Comparison of ENCODE assay signal across 8 mouse cellular contexts in genomic region chr11:97082977-97083376, GRCm38 (mm10). TPM values are rescaled to one million over a fixed set of nuclear protein-coding genes. Genes with fewer than 3 reads are reported as not detected.
A peak's percentile ranks its signal among the peaks of the same experiment; 100 is the strongest.
DNase-seq lines count a peak whose midpoint lies in the region; ATAC-seq and TF ChIP-seq lines count a peak whose summit lies in the region.

No protein-coding gene starts in this region.

- WGBS in midbrain, postnatal 0 days: 42% methylated on average over 11 of the region's 11 CpGs
- 39% methylated on average over 11 of the region's 11 CpGs for WGBS in midbrain, embryonic 16.5 days
- 35% methylated on average over 11 of the region's 11 CpGs for WGBS in heart, embryonic 14.5 days
- 53% methylated on average over 11 of the region's 11 CpGs for WGBS in forebrain, embryonic 11.5 days

- H3K9me3 ChIP-seq in midbrain, postnatal 0 days (ENCODE audit: low read length): no peaks in the 10 kb centered on the region
- no peaks in the 10 kb centered on the region for H3K9me3 ChIP-seq in midbrain, embryonic 16.5 days (replicated peaks; ENCODE audit: control insufficient read depth, low read length, poor library complexity, severe bottlenecking)
- no peaks in the 10 kb centered on the region for H3K9me3 ChIP-seq in heart, embryonic 14.5 days (ENCODE audit: control insufficient read depth, low read length)
- H3K9me3 ChIP-seq in forebrain, embryonic 11.5 days (ENCODE audit: control insufficient read depth, low read length): no peaks in the 10 kb centered on the region

- no peak overlapping the region for H3K9ac ChIP-seq in midbrain, postnatal 0 days (replicated peaks; ENCODE audit: low read length, poor library complexity, severe bottlenecking)
- no peak overlapping the region for H3K9ac ChIP-seq in midbrain, embryonic 16.5 days (ENCODE audit: low read depth, low read length)
- no peak overlapping the region for H3K9ac ChIP-seq in heart, embryonic 14.5 days (ENCODE audit: low read length)
- no peak overlapping the region for H3K9ac ChIP-seq in forebrain, embryonic 11.5 days (ENCODE audit: low read length)

- in situ Hi-C loops in Patski (cut with MboI; ENCODE audit: low pct_unique_long_range_greater_than_20kb): loop anchor here (25.0 kb wide), 1 partner anchor 254 kb away; no protein-coding TSS in a partner anchor

- no peaks in the 10 kb centered on the region for H3K4me1 ChIP-seq in midbrain, postnatal 0 days (ENCODE audit: insufficient read depth, low read length)
- no peaks in the 10 kb centered on the region; the same call in 1 of the 2 replicates for H3K4me1 ChIP-seq in midbrain, embryonic 16.5 days (ENCODE audit: control insufficient read depth, insufficient read depth, low read length)
- peaks cover 2 to 8% of the 10 kb centered on the region in 2 experiments; a peak in 2 of 4 replicates for H3K4me1 ChIP-seq in heart, embryonic 14.5 days (ENCODE audit: control insufficient read depth in 2 of 2, insufficient read depth in 2 of 2, low read length in 2 of 2)
- no peaks in the 10 kb centered on the region for H3K4me1 ChIP-seq in forebrain, embryonic 11.5 days (replicated peaks; ENCODE audit: control insufficient read depth, insufficient read depth, low read length)

- CTCF ChIA-PET in Patski (lab: Charles Lee): interaction anchor here (1.2 kb wide), 1 partner anchor 8 kb away, joined by 5 read pairs; no protein-coding TSS in a partner anchor

- ATAC-seq in midbrain, postnatal 0 days (ENCODE audit: low FRiP score): no peak
- ATAC-seq in midbrain, embryonic 16.5 days: no peak
- no peak for ATAC-seq in Patski
- no peak for ATAC-seq in heart, embryonic 14.5 days (ENCODE audit: insufficient number of reproducible peaks, insufficient read depth, low FRiP score, low read depth)
- peak; percentile 57; the same call in 1 of the 2 replicates for ATAC-seq in neutrophil, adult 5-6 weeks (ENCODE audit: extremely low read depth, insufficient number of reproducible peaks, low FRiP score, poor library complexity, severe bottlenecking)
- ATAC-seq in forebrain, embryonic 11.5 days (replicated peaks; ENCODE audit: low FRiP score): no peak

- H3K4me2 ChIP-seq in midbrain, postnatal 0 days (ENCODE audit: low read depth, low read length, poor library complexity, severe bottlenecking): no peak overlapping the region
- H3K4me2 ChIP-seq in midbrain, embryonic 16.5 days (ENCODE audit: low read length): no peak overlapping the region
- peak overlapping the region; percentile 35 for H3K4me2 ChIP-seq in heart, embryonic 14.5 days (ENCODE audit: low read length)
- no peak overlapping the region for H3K4me2 ChIP-seq in forebrain, embryonic 11.5 days (ENCODE audit: low read depth, low read length, severe bottlenecking)

- no peak overlapping the region for H3K4me3 ChIP-seq in midbrain, postnatal 0 days (ENCODE audit: low read depth, low read length)
- H3K4me3 ChIP-seq in midbrain, embryonic 16.5 days (ENCODE audit: low read depth, low read length): no peak overlapping the region
- no peak overlapping the region for H3K4me3 ChIP-seq in heart, embryonic 14.5 days (ENCODE audit: control insufficient read depth in 1 of 2, insufficient read depth in 1 of 2, low read depth in 1 of 2, low read length in 2 of 2)
- no peak overlapping the region for H3K4me3 ChIP-seq in forebrain, embryonic 11.5 days (ENCODE audit: low read depth, low read length)

- H3K27me3 ChIP-seq in midbrain, postnatal 0 days (ENCODE audit: insufficient read depth, low read length): no peaks in the 10 kb centered on the region
- no peaks in the 10 kb centered on the region for H3K27me3 ChIP-seq in midbrain, embryonic 16.5 days (ENCODE audit: control insufficient read depth, insufficient read depth, low read depth, low read length)
- no peaks in the 10 kb centered on the region for H3K27me3 ChIP-seq in Patski
- peaks cover 7% of the 10 kb centered on the region for H3K27me3 ChIP-seq in heart, embryonic 14.5 days (ENCODE audit: control insufficient read depth, insufficient read depth, low read length)
- no peaks in the 10 kb centered on the region; the same call in 1 of the 2 replicates for H3K27me3 ChIP-seq in forebrain, embryonic 11.5 days (ENCODE audit: control insufficient read depth, insufficient read depth, low read length)

- peak; percentile 72 for TF ChIP-seq CTCF in midbrain, postnatal 0 days (IDR thresholded peaks at IDR 0.05)
- TF ChIP-seq CTCF in Patski (IDR thresholded peaks at IDR 0.05): peak; percentile 66

- peak; percentile 45 for DNase-seq in midbrain, postnatal 0 days (ENCODE audit: low spot score)
- DNase-seq in Patski (ENCODE audit: low read depth, low spot score): no peak
- peak; percentile 63 to 78 for DNase-seq in cerebellum, postnatal 10 days
- DNase-seq in left cerebral cortex, adult 18-20 months (ENCODE audit: low spot score in 2 of 2): peak; percentile 40 to 56
- no peak for DNase-seq in forebrain, embryonic 11.5 days (ENCODE audit: low spot score)

- no peaks in the 10 kb centered on the region for H3K36me3 ChIP-seq in midbrain, postnatal 0 days (ENCODE audit: insufficient read depth, low read length)
- H3K36me3 ChIP-seq in midbrain, embryonic 16.5 days (ENCODE audit: control insufficient read depth, insufficient read depth, low read length): no peaks in the 10 kb centered on the region
- no peaks in the 10 kb centered on the region for H3K36me3 ChIP-seq in heart, embryonic 14.5 days (ENCODE audit: control insufficient read depth, insufficient read depth, low read length)
- no peaks in the 10 kb centered on the region for H3K36me3 ChIP-seq in forebrain, embryonic 11.5 days (ENCODE audit: control insufficient read depth, insufficient read depth, low read length)

- POLR2A ChIA-PET in Patski (lab: Charles Lee): no interaction called here

- no peak overlapping the region for H3K27ac ChIP-seq in midbrain, postnatal 0 days (ENCODE audit: low read depth, low read length)
- H3K27ac ChIP-seq in midbrain, embryonic 16.5 days (ENCODE audit: low read length): no peak overlapping the region
- H3K27ac ChIP-seq in heart, embryonic 14.5 days (replicated peaks in 1 of 2; ENCODE audit: control insufficient read depth in 1 of 2, insufficient read depth in 1 of 2, low read depth in 2 of 2, low read length in 2 of 2): no peak overlapping the region
- H3K27ac ChIP-seq in forebrain, embryonic 11.5 days (ENCODE audit: low read depth, low read length): no peak overlapping the region

RNA-seq across cellular contexts. Expression of gene Tbx21, which starts 32.2 kb away (rescaled TPM):
- 0.11 and 0.24 TPM in 2 replicates for total RNA-seq in midbrain, postnatal 0 days (2014; rRNA removed)
- polyA plus RNA-seq in midbrain, postnatal 0 days (2015; fragmentation: Nextera tagmentation; extraction: Ambion mirVana): 0.14 and 0.15 TPM in 2 replicates
- 0.16 TPM in 2 replicates for polyA plus RNA-seq in midbrain, embryonic 16.5 days (2015; fragmentation: Nextera tagmentation; extraction: Ambion mirVana)
- polyA plus RNA-seq in Patski (2021): not detected
- 0.08 TPM in 1 of 2 replicates, not detected in the other for polyA plus RNA-seq in heart, embryonic 14.5 days (2014; fragmentation: Nextera tagmentation; extraction: Ambion mirVana)
- under 1 TPM in 1 of 2 experiments, not detected in 1; 0.21 TPM for total RNA-seq in left cerebral cortex, adult 18-20 months (2021)
- total RNA-seq in neutrophil, adult 5-6 weeks (2017): 1.3 and 1.4 TPM in 2 replicates
- 0.17 and 0.21 TPM in 2 replicates for polyA plus RNA-seq in forebrain, embryonic 11.5 days (2014; fragmentation: Nextera tagmentation; extraction: Ambion mirVana)

RNA-seq across cellular contexts. Expression of gene Osbpl7, which starts 32.5 kb away (rescaled TPM):
- 12.6 and 14.6 TPM in 2 replicates for total RNA-seq in midbrain, postnatal 0 days (2014; rRNA removed)
- 10.7 and 13.9 TPM in 2 replicates for polyA plus RNA-seq in midbrain, postnatal 0 days (2015; fragmentation: Nextera tagmentation; extraction: Ambion mirVana)
- polyA plus RNA-seq in midbrain, embryonic 16.5 days (2015; fragmentation: Nextera tagmentation; extraction: Ambion mirVana): 11.9 and 12.8 TPM in 2 replicates
- polyA plus RNA-seq in Patski (2021): 11.1 TPM
- 3.9 and 4.6 TPM in 2 replicates for polyA plus RNA-seq in heart, embryonic 14.5 days (2014; fragmentation: Nextera tagmentation; extraction: Ambion mirVana)
- 10 to 100 TPM; 12.9 to 13.2 TPM for total RNA-seq in left cerebral cortex, adult 18-20 months (2021)
- total RNA-seq in neutrophil, adult 5-6 weeks (2017): 20.9 and 22.7 TPM in 2 replicates
- 6.7 and 7.7 TPM in 2 replicates for polyA plus RNA-seq in forebrain, embryonic 11.5 days (2014; fragmentation: Nextera tagmentation; extraction: Ambion mirVana)

RNA-seq across cellular contexts. Expression of gene Mrpl10, which starts 41.6 kb away (rescaled TPM):
- 42.1 and 67.7 TPM in 2 replicates for total RNA-seq in midbrain, postnatal 0 days (2014; rRNA removed)
- polyA plus RNA-seq in midbrain, postnatal 0 days (2015; fragmentation: Nextera tagmentation; extraction: Ambion mirVana): 56.6 and 63.7 TPM in 2 replicates
- 58.9 and 59.1 TPM in 2 replicates for polyA plus RNA-seq in midbrain, embryonic 16.5 days (2015; fragmentation: Nextera tagmentation; extraction: Ambion mirVana)
- polyA plus RNA-seq in Patski (2021): 87.0 TPM
- 76.9 and 80.1 TPM in 2 replicates for polyA plus RNA-seq in heart, embryonic 14.5 days (2014; fragmentation: Nextera tagmentation; extraction: Ambion mirVana)
- total RNA-seq in left cerebral cortex, adult 18-20 months (2021): 10 to 100 TPM; 67.4 to 70.6 TPM
- total RNA-seq in neutrophil, adult 5-6 weeks (2017): 15.9 and 23.8 TPM in 2 replicates
- polyA plus RNA-seq in forebrain, embryonic 11.5 days (2014; fragmentation: Nextera tagmentation; extraction: Ambion mirVana): 76.4 and 76.6 TPM in 2 replicates

RNA-seq across cellular contexts. Expression of gene Lrrc46, which starts 41.8 kb away (rescaled TPM):
- 1.4 and 2.7 TPM in 2 replicates for total RNA-seq in midbrain, postnatal 0 days (2014; rRNA removed)
- polyA plus RNA-seq in midbrain, postnatal 0 days (2015; fragmentation: Nextera tagmentation; extraction: Ambion mirVana): 2.4 and 3.3 TPM in 2 replicates
- 3.4 and 4.0 TPM in 2 replicates for polyA plus RNA-seq in midbrain, embryonic 16.5 days (2015; fragmentation: Nextera tagmentation; extraction: Ambion mirVana)
- polyA plus RNA-seq in Patski (2021): 5.4 TPM
- polyA plus RNA-seq in heart, embryonic 14.5 days (2014; fragmentation: Nextera tagmentation; extraction: Ambion mirVana): 0.35 and 0.54 TPM in 2 replicates
- under 1 TPM; 0.33 to 0.37 TPM for total RNA-seq in left cerebral cortex, adult 18-20 months (2021)
- total RNA-seq in neutrophil, adult 5-6 weeks (2017): 0.47 TPM in 1 of 2 replicates, not detected in the other
- polyA plus RNA-seq in forebrain, embryonic 11.5 days (2014; fragmentation: Nextera tagmentation; extraction: Ambion mirVana): 3.8 and 4.2 TPM in 2 replicates

RNA-seq across cellular contexts. Expression of gene Scrn2, which starts 53.2 kb away (rescaled TPM):
- total RNA-seq in midbrain, postnatal 0 days (2014; rRNA removed): 19.6 and 22.3 TPM in 2 replicates
- 11.1 and 11.9 TPM in 2 replicates for polyA plus RNA-seq in midbrain, postnatal 0 days (2015; fragmentation: Nextera tagmentation; extraction: Ambion mirVana)
- polyA plus RNA-seq in midbrain, embryonic 16.5 days (2015; fragmentation: Nextera tagmentation; extraction: Ambion mirVana): 13.7 and 16.7 TPM in 2 replicates
- 47.0 TPM for polyA plus RNA-seq in Patski (2021)
- 12.9 and 14.4 TPM in 2 replicates for polyA plus RNA-seq in heart, embryonic 14.5 days (2014; fragmentation: Nextera tagmentation; extraction: Ambion mirVana)
- total RNA-seq in left cerebral cortex, adult 18-20 months (2021): 1 to 10 TPM; 4.2 to 4.6 TPM
- total RNA-seq in neutrophil, adult 5-6 weeks (2017): 3.6 and 10.8 TPM in 2 replicates
- polyA plus RNA-seq in forebrain, embryonic 11.5 days (2014; fragmentation: Nextera tagmentation; extraction: Ambion mirVana): 31.2 and 31.6 TPM in 2 replicates

Comparison
In these comparisons a context has a peak if more than half of its experiments do, and no peak if none do; other contexts are left out.
1. DNase-seq: peak in midbrain, postnatal 0 days (single experiment), cerebellum, postnatal 10 days (2 of 2) and left cerebral cortex, adult 18-20 months (2 of 2); none in Patski (single experiment) and forebrain, embryonic 11.5 days (single experiment).